Mouse (Mus musculus): ENCODE data around the gene Nav2.

DNA sequence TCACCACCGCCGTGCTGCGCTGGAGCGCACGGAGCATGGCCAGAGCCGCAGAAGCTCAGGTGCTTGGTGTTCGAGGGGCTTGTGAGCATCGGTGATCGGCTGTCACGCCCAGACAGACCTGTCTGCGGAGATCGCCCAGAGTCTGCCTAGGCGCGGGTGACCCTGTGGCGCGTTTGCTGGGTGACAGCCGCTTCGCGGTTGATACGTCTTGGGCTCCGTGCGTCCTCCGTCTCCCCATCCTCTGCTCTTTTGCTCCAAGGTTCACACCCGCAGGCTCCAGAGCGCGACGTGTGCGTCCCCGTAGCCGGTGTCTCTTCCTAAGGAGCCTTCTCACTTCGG lies 337.7 kb downstream of the Nav2 start:
- no peak for TF ChIP-seq GATA1 (IDR thresholded peaks at IDR 0.05; ENCODE audit: borderline replicate concordance, low read length)
- TF ChIP-seq FLI1 (IDR thresholded peaks at IDR 0.05; ENCODE audit: low read length) = no peak
